Mouse (Mus musculus): ENCODE results near the gene Tulp1. TPM values are rescaled to one million over a fixed set of nuclear protein-coding genes. Genes with fewer than 3 reads are reported as not detected.

Tulp1 gene
- 0.57 TPM for polyA plus RNA-seq (2014; fragmentation: Illumina TruSeq; extraction: RNeasy Lipid Tissue Mini Kit (QIAGEN cat#74804); ENCODE audit: low read depth, low replicate concordance)

DNA sequence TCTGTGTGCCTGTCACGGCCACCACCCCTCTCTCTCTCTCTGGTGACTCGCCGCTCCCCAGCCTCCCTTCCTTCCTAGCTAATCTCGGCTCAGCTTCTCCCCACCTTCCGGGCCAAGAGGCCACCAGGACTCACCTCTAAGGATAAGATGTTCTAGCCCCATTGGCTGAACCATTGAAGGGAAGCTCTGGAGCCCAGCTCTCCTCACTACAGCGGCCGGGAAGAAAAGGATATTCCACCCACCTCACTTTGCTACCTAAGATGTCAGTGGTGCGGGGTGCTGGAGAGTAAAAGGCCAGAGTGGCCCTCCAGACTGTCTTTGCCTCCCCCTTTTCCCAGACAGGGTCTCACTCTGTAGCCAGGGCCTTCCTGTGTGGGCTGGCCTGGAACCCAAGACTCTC lies at the start of gene Tulp1:
Tulp1 (minus strand) TSS at position 101 of the 400 bp plus-strand sequence.

DNA sequence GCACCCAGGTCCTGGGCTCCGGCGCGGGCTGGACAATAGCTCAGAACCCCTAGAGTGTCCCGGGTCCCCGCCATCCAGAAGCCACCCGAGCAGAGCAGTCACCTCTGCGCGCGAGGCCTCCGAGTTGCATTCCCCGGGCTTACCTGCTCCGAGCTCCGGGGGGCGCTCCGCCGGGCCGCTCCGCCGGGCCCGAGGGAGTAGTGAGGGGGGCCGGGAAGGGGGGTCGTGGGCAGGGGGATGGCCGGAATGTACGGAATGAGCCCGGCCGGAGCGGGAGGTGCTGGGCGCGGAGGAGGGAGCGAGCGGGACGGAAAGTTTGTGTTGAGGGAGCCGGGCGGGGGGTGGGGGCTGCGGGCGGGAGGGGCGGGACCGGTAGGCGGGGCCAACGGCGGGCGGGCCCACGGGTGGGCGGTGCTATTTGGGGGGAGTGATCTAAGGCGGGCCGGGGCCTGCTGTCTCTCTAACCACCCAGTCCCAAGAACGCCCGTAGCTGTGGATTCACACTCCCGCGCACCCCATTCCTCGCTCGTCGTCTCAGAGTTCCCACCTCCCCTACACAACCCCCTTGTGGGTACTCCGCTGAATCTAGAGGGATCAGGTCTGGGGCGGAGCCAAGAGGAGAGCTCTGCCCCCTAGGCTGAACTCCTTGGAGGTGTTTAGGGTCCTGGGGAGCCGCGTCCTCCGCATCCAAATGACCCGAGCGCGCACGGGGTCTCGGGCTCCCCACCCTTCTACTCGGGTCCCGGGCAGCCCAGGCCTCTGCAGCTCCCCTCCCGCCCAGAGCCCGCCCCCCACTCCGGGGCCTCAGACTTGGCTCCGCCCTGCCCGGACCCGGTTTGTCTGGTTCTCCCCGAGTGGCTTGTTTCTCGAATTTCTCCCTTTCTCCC lies 14.3 kb downstream of the Tulp1 start, which contains the start of gene Tead3:
Tead3 (minus strand) TSS at position 352 of the 887 bp plus-strand sequence.

DNA sequence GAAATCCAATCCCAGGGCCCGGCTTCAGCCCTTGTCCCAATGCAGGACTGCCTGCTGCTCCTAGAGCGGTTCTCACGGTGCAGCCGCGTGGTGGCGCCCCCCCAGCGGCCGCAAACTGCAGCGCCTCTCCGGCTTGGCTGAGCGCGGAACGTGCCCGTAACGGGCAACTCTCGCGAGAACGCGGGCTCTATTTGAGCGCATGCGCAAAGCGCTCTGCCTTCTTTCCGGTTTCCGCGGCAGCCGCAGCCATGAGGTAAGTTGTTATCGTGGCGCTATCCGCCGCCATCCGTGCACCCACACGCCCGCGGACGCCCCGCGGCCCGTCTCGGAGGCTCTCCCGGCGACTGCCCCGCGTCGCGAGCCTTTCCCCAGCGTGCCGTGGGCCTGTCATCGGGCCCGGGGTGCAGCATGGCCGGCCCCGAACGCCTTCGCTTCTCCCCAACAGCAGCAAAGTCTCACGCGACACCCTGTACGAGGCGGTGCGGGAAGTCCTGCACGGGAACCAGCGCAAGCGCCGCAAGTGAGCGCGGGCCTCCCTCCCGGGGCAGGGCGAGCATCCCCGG lies 36.6 kb downstream of the Tulp1 start, which contains the start of gene Rpl10a:
Rpl10a (plus strand) TSS at position 106 of the 563 bp plus-strand sequence.

DNA sequence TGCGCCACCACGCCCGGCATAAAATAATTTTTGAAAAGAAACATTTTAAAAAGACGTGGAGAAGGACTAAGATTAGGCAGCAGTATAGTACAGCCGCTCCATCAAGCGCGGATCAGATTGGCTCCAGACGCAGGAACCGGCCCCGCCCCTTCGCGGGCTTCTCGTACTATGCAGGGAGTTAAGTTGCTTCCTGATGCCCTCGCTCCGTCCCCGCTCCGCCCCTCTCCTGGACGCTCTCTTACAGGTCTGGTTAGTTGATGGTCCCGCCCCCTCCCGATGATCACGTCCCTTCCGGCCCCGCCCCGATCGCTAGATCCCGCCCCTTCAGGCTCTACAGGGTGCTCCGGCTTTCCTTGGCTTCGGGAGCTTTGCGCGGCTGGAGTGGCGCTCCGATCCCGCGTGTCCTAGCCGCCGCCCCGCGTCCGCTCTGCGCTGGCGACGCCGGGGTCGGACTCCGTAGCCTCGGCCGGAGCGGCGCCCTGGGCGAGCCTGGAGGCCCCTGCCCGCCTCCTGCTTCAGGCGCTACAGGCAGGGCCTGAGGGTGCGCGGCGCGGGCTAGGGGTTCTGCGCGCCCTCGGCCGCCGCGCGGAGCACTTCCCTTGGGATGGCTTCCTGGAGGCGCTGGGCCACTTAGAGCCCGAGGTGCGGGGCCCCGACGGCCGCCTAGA lies 51.7 kb downstream of the Tulp1 start, which contains the start of gene Fance:
Fance (plus strand) TSS at position 308 of the 668 bp plus-strand sequence.

Other genes starting within 250 kb of the Tulp1 start
- gene Scube3, start 223.1 kb downstream of the Tulp1 start, polyA plus RNA-seq (2014; fragmentation: Illumina TruSeq; extraction: RNeasy Lipid Tissue Mini Kit (QIAGEN cat#74804); ENCODE audit: low read depth, low replicate concordance): 2.4 TPM
- gene Zfp523, start 188.1 kb downstream of the Tulp1 start, polyA plus RNA-seq (2014; fragmentation: Illumina TruSeq; extraction: RNeasy Lipid Tissue Mini Kit (QIAGEN cat#74804); ENCODE audit: low read depth, low replicate concordance): 56.6 TPM
- gene Def6, start 157.4 kb downstream of the Tulp1 start, polyA plus RNA-seq (2014; fragmentation: Illumina TruSeq; extraction: RNeasy Lipid Tissue Mini Kit (QIAGEN cat#74804); ENCODE audit: low read depth, low replicate concordance): 10.4 TPM
- 33.6 TPM for gene Ppard, start 132.5 kb downstream of the Tulp1 start, polyA plus RNA-seq (2014; fragmentation: Illumina TruSeq; extraction: RNeasy Lipid Tissue Mini Kit (QIAGEN cat#74804); ENCODE audit: low read depth, low replicate concordance)
- 22.9 TPM for gene Fance, start 51.7 kb downstream of the Tulp1 start, polyA plus RNA-seq (2014; fragmentation: Illumina TruSeq; extraction: RNeasy Lipid Tissue Mini Kit (QIAGEN cat#74804); ENCODE audit: low read depth, low replicate concordance)
- 938 TPM for gene Rpl10a, start 36.8 kb downstream of the Tulp1 start, polyA plus RNA-seq (2014; fragmentation: Illumina TruSeq; extraction: RNeasy Lipid Tissue Mini Kit (QIAGEN cat#74804); ENCODE audit: low read depth, low replicate concordance)
- 20.9 TPM for gene Tead3, start 14.4 kb downstream of the Tulp1 start, polyA plus RNA-seq (2014; fragmentation: Illumina TruSeq; extraction: RNeasy Lipid Tissue Mini Kit (QIAGEN cat#74804); ENCODE audit: low read depth, low replicate concordance)
- gene Fkbp5, start 152.3 kb upstream of the Tulp1 start, polyA plus RNA-seq (2014; fragmentation: Illumina TruSeq; extraction: RNeasy Lipid Tissue Mini Kit (QIAGEN cat#74804); ENCODE audit: low read depth, low replicate concordance): 208 TPM
- gene Armc12, start 165.6 kb upstream of the Tulp1 start, polyA plus RNA-seq (2014; fragmentation: Illumina TruSeq; extraction: RNeasy Lipid Tissue Mini Kit (QIAGEN cat#74804); ENCODE audit: low read depth, low replicate concordance): 4.0 TPM
- 1,129 TPM for gene Clpsl2, start 184.2 kb upstream of the Tulp1 start, polyA plus RNA-seq (2014; fragmentation: Illumina TruSeq; extraction: RNeasy Lipid Tissue Mini Kit (QIAGEN cat#74804); ENCODE audit: low read depth, low replicate concordance)
- 0.83 TPM for gene Clps, start 195.5 kb upstream of the Tulp1 start, polyA plus RNA-seq (2014; fragmentation: Illumina TruSeq; extraction: RNeasy Lipid Tissue Mini Kit (QIAGEN cat#74804); ENCODE audit: low read depth, low replicate concordance)
- gene Lhfpl5, start 210.4 kb upstream of the Tulp1 start, polyA plus RNA-seq (2014; fragmentation: Illumina TruSeq; extraction: RNeasy Lipid Tissue Mini Kit (QIAGEN cat#74804); ENCODE audit: low read depth, low replicate concordance): not detected